Mouse (Mus musculus) E14TG2a.4 (cell line): ENCODE data around the gene Ciart.

Source experiments
- H3K27me3 ChIP-seq: 2 replicates; pipeline ENCODE4 v1.6.1; 2014; ENCODE audit warnings: low read length, control low read depth; ENCODE audit not compliant: insufficient read depth
- H3K36me3 ChIP-seq: 2 replicates; pipeline ENCODE4 v1.6.1; 2014; ENCODE audit warnings: low read length, control low read depth; ENCODE audit not compliant: insufficient read depth
- H3K4me1 ChIP-seq: replicated peaks from 2 replicates; pipeline ENCODE4 v1.6.1; 2014; ENCODE audit warnings: low read depth, low read length, control low read depth
- H3K4me3 ChIP-seq: replicated peaks from 2 replicates; pipeline ENCODE4 v1.5.1; 2014; ENCODE audit warnings: mild to moderate bottlenecking, low read length
- H3K9me3 ChIP-seq: 2 replicates; pipeline ENCODE4 v1.6.1; 2014; ENCODE audit warnings: low read length, control low read depth
- CTCF ChIP-seq: conservative IDR thresholded peaks from 2 replicates; pipeline ENCODE4 v1.5.1; 2014; ENCODE audit warnings: low read length
- NANOG ChIP-seq: IDR thresholded peaks from 2 replicates; pipeline ENCODE4 v1.6.1; 2014; ENCODE audit warnings: borderline replicate concordance, low read length, mixed read lengths
- POU5F1 ChIP-seq: IDR thresholded peaks from 2 replicates; pipeline ENCODE4 v1.6.1; 2014; ENCODE audit warnings: low read length, borderline replicate concordance

Ciart gene

DNA sequence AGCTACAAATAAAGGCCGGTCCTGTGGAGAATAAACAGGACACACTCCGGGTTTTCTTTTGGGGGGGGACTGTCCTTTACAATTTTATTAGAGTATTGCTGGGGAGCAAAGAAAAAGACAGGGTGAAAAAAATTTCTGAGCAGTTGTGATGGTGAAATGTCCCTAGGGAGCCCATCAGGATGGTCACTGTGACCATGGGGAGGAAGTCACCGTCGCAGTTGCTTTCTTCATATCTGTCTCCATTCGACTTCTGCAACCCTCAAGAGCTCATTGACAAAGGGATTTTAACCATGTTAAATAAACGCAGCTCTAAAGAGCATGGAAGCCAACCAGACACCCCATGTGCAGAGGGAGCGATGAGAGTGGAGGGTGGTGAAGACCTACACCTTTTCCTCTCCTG is 34.7 kb upstream of the Ciart start:
- Histone ChIP-seq H3K4me1 (peaks cover 13% of the 10 kb centered on the region), H3K27me3 (peaks cover 4% of the 10 kb centered on the region; the same call in 1 of the 2 replicates), H3K36me3 (no peaks in the 10 kb centered on the region), H3K4me3 (no peak overlapping the region), H3K9me3 (no peaks in the 10 kb centered on the region)
- TF ChIP-seq CTCF (no peak), POU5F1 (no peak), NANOG (no peak)

DNA sequence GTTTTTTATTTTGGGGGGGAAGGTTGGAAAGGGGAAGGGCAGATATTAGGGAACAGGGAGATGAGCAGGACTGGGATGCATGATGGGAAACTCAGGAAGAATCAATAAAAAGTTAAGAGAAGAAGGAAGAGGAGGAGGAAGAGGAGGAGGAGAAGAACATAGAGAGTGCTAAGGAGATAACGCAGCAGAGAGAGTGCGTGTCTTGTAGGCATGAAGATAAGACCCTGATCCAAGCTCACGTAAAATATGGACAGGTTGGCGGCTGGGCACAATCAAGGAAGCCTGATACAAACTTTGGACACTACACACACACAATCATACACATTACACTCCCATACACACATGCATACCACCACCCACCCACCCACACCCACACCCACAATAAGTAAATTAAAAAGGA is 32.7 kb upstream of the Ciart start:
- no peaks in the 10 kb centered on the region for H3K9me3 ChIP-seq
- peaks cover 7% of the 10 kb centered on the region for H3K4me1 ChIP-seq
- H3K4me3 ChIP-seq: no peak overlapping the region
- TF ChIP-seq CTCF: no peak
- TF ChIP-seq POU5F1: no peak
- no peak for TF ChIP-seq NANOG
- no peaks in the 10 kb centered on the region for H3K36me3 ChIP-seq
- H3K27me3 ChIP-seq: peaks cover 4% of the 10 kb centered on the region; the same call in 1 of the 2 replicates

DNA sequence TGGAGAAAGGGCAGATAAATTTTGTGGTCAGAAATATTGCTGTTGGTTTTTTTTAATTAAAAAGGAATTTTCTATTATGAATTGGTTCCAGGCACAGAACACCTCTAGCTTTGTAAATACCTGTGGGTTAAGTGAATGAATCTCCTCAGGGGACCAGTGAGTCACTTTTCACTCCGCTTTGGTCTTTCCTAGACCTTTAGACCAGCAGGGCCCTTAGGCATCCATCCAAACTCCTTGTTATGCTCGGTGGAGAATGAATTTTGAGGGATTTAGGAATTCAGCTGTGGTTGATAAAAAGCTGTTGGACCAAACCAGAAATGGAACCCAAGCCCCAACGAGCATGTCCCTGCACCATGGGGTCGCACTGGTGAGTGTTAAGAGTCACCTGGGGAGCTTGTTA is 25.6 kb upstream of the Ciart start:
- no peaks in the 10 kb centered on the region for H3K36me3 ChIP-seq
- H3K4me1 ChIP-seq: peaks cover 52% of the 10 kb centered on the region
- H3K27me3 ChIP-seq: peaks cover 43% of the 10 kb centered on the region
- TF ChIP-seq CTCF (no peak), POU5F1 (no peak), NANOG (no peak)
- H3K4me3 ChIP-seq: no peak overlapping the region
- no peaks in the 10 kb centered on the region for H3K9me3 ChIP-seq

DNA sequence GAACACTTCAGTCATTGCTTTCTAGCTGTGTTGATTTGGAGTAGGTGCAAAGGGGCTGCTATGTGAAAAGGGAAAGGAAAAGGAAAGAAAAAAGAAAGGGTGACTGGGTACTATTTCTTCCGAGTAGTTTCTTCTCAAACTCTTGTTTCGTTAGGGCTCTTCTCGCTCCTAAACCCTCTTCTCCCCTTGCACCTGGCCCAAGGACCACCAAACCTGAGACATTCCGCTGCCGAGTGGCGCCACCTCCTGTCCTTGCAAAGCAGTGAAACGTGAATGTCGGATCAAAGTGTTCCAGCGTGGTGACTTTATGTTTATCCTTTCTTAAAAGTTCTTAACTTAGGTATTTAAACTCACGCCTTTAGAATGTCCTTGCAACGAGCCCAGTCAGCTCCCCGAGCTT is 24.8 kb upstream of the Ciart start:
- peaks cover 50% of the 10 kb centered on the region for H3K27me3 ChIP-seq
- no peaks in the 10 kb centered on the region for H3K9me3 ChIP-seq
- peak overlapping the region; percentile 13; the same call in 1 of the 2 replicates for H3K4me3 ChIP-seq
- no peaks in the 10 kb centered on the region for H3K36me3 ChIP-seq
- TF ChIP-seq CTCF (peak; percentile 61), NANOG (no peak)
- peaks cover 58% of the 10 kb centered on the region for H3K4me1 ChIP-seq

DNA sequence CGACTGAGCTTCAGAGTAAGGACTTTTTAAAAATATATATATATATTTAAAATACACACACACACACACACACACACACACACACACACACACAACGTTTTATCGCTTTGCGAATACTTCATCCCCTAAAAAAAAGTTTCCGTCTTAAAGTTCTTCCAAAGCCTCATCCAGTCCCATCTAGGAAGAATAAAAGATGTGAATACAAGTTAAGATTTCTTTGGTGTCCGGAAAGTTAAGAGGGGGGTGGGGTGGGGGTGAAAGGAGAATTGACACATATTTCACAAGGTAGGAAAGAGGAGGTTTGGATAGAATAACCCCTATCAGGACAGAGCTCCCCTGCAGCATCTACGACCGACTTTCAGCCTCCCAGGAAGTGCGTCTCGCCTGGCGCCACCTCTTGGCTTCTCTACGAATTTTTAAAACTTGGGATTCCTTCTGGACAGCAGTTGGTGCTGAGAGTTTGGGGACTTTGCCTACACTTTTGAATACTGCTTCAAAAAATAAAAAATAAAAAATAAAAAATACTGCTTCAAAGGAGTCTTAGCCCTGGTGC is 24.0 kb upstream of the Ciart start:
- no peaks in the 10 kb centered on the region for H3K36me3 ChIP-seq
- H3K27me3 ChIP-seq: peaks cover 59% of the 10 kb centered on the region
- TF ChIP-seq POU5F1 (no peak), CTCF (peak; percentile 24)
- peaks cover 62% of the 10 kb centered on the region for H3K4me1 ChIP-seq
- H3K9me3 ChIP-seq: no peaks in the 10 kb centered on the region
- H3K4me3 ChIP-seq: peak overlapping the region; percentile 69

DNA sequence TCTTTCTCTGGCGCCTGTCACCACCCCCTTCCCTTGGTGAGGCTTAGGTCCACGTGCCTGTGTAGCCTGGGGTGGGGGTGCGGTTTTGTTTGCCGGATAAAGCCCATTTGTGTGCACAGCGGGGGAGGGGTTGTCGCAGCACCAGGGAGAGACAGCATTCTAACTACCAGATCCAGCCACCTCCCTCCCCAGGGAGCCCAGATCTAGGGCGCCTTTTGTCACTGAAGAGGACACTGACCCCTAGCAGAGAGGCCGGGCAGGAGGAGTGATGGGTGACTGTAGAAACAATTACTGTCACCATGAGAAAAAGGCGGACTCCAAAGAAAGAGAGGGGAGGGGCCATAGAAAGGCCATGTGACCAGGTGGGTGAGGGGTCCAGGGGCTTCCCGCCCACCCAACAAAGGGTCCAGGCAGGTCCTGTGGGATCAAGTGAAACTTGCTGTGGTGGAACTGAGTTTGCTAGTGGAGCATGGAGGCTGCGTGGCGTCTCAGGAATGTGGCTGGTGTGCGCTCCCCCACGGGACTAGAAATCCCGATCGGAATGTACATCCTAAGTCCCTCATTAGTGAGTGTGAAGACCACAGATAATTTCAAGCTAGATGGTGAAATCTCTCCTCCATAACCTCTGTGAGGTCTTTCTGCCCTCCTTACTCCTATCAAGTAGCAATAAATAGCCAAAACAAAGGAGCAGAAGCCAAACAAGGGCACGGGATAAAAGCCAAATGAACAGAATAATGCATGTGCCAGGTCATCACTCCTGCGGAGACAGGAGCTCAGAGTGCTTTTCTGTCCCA is 23.3 kb upstream of the Ciart start:
- Histone ChIP-seq H3K4me3 (peak overlapping the region; percentile 69), H3K4me1 (peaks cover 57% of the 10 kb centered on the region), H3K36me3 (no peaks in the 10 kb centered on the region), H3K9me3 (no peaks in the 10 kb centered on the region), H3K27me3 (peaks cover 62% of the 10 kb centered on the region)
- TF ChIP-seq POU5F1: no peak
- TF ChIP-seq CTCF: no peak
- no peak for TF ChIP-seq NANOG

DNA sequence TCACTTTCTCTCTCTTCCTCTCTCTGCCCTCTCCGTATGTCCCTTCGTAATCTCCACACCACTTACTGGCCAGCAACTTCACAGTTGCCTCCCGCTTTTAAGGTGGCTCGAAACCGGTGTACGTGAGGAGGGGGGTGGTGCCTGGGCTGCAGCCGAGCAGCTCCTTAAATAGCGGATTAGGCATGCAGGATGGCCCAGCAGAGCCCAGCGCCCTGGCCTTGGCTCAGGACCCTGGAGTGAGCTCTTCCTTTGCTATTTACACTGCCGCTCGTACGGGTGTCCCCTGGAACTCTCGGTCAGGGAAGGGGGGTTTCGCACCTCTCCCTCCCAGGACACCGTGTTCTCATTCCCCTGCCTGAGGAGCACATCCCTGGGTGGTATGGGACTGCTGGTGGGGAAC is 22.5 kb upstream of the Ciart start, which contains the start of gene Car14:
Gene Car14, minus strand, starts transcription at position 124 of the 400 bp plus-strand sequence.
- TF ChIP-seq NANOG (no peak), POU5F1 (no peak), CTCF (no peak)
- Histone ChIP-seq H3K4me1 (peaks cover 61% of the 10 kb centered on the region), H3K27me3 (peaks cover 62% of the 10 kb centered on the region), H3K9me3 (no peaks in the 10 kb centered on the region), H3K36me3 (no peaks in the 10 kb centered on the region), H3K4me3 (peak within 1 kb of the TSS; percentile 69)

DNA sequence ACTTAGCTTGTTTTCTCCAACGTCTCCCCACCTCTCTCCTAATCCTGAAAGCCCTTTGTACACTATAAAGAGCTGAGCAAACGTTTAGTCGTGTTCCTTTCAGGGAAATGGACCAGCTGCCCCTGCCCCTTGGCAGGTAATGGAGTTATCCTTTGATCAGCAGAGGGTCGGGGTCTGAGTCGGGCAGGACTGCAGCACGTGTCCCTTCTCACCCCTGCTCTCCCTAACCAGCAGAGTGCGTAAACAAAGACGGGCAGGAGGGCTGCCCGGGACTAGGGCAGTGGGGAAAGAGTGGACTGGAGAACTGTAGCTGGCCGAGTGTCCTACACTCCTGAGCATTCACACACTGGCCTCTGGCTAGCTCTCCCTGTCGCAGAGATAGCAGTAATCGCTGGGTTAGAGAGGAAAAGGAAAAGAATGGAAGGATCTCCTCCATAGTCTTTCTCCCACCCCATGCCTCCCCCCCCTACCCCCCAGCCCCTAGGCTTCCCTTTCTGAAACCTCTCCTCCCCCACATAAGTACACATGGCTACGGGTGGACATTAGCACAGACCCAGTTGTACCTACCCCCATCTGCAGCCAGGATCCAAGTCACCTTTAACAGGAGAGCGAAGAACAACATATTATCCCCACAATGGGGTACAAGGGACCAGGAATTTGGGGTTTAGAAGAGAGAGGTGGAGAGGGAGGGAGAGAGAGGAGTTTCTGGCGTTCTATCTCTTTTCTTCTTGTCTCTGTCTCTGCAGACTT is 21.9 kb upstream of the Ciart start:
- H3K4me1 ChIP-seq: peaks cover 68% of the 10 kb centered on the region
- TF ChIP-seq POU5F1 (no peak), NANOG (no peak), CTCF (no peak)
- peak overlapping the region; percentile 69 for H3K4me3 ChIP-seq
- H3K9me3 ChIP-seq: no peaks in the 10 kb centered on the region
- H3K36me3 ChIP-seq: no peaks in the 10 kb centered on the region
- H3K27me3 ChIP-seq: peaks cover 62% of the 10 kb centered on the region
